Mouse (Mus musculus) left cerebral cortex, postnatal 36 days (tissue): ENCODE measurements at regions not wholly inside any gene's neighbourhood (a gene's known extent, or its start where the extent isn't known, plus 50 kb on each side); places are given as distances from the start of the nearest gene placed in this dataset.

Experiments used
- DNase-seq, 2 experiments: peaks; one replicate each; pipeline ENCODE4 v3.0.0; 2021 to 2022; ENCODE audit warnings: low spot score in 2 of 2, mixed read lengths in 1 of 2
- intact Hi-C: fragments of 180-260 bp; cut with DNase I; formaldehyde crosslinking; loops from one replicate; pipeline ENCODE4 v1.15.1; 2025

DNA sequence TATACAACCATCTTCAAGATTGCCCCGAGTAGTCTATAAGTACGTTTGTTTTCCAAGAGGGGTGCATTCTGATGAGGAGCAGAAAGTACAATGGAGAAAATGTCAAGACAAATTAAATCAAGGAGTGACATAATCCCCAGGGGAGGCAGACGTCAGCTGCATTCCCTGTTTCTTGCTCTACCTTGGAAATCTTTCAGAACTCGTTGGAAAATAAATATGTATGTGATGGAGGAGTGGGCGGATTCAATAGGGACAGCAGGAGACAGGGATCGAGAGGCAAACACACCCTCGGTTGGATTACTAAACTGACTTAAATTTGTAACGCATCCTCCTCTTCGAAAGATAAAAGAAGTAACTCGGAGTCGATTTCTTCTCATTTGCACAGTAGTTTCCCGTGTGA is 164.8 kb upstream of the Klf4 start:
- no peak for DNase-seq
- intact Hi-C loops = no loop called here

DNA sequence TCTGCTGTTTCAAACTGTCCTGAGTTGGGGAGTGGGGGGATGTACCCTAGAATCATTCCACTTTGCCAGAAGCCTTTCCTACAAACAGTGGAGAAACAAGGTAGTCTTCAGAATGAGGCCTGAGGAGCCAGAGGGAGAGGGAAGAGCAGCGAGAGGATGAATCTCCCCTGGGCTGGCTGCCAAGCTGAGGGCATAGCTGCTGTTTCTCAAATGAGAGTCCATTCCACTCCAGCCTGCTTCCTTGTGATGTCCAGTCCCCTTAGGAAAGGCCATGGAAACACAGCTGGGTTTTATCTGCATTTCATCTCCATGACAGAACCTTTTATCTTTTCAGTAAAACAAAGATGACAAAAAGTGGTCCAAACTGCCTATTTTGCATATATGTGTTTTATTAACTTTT is 164.2 kb upstream of the Klf4 start:
- intact Hi-C loops = no loop called here
- no peak for DNase-seq

DNA sequence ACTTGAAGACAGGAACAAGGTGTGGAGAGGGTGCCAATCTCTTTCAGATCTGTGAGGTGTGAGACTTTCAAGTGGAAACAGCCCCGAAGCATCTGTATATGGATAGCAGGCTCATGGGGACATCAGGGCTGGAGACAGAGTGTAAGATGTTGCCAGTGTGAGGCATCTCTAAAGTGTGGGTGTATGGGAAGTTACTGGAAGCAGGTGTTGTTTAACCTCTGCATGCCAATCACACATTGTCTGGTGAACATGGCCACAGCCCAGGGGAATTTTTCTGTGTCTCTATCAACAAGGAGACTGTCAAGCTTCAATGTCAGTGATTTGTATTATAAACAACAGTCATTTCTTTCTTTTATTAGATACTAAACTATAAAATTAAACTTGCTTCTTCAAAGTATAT is 163.0 kb upstream of the Klf4 start:
- DNase-seq = no peak
- intact Hi-C loops = no loop called here

DNA sequence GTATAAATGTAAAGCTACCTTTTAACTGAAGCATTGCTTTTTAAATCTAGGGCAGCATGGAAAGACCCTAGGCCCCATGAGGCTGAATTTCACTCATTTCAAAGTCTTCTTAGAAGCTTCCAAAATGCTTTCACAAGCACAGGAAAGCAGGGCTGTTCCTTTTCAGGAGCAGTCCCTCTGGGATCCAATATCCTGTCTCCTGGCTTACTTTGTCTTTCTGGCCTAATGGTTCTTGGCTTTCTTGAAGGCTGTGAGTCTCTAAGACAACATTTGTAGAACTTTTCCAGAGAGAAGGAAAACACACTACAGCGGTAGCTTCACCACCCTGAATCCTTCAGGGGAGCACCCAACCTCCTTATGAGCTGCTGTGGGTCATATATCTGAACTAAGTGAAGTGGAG is 157.2 kb upstream of the Klf4 start:
- intact Hi-C loops = no loop called here
- DNase-seq = no peak

DNA sequence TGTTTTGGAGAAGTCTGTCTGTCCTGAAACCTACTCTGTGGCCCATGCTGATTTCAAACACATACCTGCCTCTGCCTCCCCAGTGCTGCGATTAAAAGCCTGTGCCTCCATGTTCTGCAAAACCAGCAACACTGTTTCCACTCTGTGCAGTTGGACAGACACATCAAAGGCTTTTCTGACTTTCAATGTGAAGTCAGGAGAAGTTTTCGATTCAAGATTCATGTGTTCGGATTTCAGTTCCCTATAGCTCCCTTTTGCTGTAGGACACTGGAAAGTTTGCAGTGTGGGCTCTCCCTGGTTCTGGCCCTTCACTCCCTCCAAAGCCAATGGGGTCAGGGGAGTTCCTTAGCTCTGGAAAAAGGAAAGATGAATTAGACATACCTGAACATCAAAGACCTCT is 154.5 kb upstream of the Klf4 start:
- no peak for DNase-seq
- intact Hi-C loops = no loop called here

DNA sequence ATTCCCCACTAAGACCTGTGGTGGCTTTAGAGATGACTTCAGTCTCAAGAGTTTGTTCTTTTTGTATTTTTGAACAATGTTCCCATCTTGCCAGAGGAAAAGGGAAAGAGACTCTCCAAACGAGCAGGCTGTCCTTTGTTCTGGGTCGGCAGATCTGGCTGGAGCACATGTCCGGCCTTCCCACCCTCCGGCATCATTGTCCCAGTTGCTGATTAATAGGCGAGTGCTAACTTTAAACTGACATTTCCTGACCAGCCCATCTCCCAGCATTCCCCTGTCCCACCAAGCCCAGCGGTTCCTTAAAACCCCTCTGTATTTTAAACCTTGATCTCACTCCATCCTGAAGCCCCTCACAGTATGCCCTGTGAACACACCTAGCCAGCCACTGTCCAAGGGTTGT is 140.0 kb upstream of the Klf4 start:
- intact Hi-C loops = no loop called here
- DNase-seq = no peak

DNA sequence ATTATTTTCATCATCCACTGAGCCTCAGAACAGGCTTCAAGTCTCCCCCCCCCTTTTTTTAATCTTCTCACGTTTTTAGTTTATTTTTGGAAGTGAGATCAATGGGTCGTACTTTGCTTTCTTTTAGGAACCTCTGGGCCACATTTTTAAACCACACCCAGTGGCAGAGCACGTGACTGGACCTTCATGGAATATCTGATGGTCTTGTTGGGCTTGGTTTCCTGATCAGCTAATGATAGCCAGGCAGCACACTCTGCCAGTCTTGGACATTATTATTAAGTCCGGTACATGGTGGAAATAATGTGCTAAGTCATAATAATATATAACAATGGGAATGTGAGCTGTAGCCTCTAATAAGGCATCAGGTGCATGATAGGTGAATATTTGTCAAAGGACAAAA is 138.0 kb upstream of the Klf4 start:
- intact Hi-C loops = no loop called here
- no peak for DNase-seq

DNA sequence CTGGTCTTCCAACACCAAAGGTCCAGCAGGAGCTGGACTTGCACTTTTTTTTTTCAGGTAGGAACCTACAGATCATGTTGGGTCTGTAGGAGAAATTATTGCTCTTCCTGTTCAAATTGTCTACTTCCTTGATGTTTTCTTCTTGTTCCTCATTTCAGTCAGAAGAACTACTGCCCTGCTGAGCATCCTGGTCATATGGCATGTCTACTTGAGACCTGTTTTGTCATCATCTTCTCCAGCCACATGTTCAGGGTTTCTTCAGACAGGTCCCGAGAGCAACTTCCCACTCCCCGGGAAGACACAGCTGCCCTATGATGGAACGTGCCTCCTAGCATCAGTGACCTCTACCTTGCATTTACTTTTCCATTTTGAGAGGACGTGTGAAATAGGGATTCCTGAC is 132.6 kb upstream of the Klf4 start:
- no peak for DNase-seq
- intact Hi-C loops = no loop called here

DNA sequence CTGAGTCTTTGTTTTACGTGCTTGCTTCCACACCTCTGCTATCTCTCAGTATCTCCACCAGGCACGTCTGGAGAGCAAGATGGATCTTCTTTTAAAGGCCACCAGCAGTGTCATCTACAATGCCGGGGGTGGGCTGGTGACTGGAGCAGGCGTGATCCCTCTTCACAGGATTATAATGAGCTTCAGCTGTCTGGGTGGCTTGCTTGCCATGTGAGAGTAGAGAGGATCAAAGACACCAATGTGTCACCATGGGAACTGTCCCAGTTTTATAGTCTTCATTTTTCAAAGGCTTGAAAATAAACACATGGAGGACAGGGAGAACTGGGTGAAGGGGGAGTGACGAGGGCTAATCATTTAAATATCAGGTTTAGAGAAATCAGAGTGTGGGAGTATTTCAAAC is 131.6 kb upstream of the Klf4 start:
- intact Hi-C loops = no loop called here
- peak in 1 of 2 experiments; percentile 31 for DNase-seq

DNA sequence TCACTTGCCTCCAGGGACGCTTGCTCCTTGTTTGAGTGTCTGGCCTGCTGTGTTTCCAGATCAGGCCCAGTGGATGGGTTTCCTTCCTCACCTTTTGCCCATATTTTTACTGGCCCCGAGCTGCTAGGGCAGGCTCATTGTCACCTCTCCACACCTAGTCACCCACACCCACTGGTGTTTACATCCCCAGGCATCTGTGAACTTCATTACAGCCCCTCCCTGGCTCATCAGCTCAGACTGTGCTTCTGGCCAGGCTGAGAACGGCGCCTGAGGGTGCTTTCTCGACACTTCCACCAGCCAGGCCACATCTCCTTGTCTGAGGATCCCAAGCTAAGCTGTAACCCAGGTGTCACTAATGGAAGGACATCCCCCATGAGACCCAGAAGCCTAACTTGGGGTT is 129.8 kb upstream of the Klf4 start:
- no peak for DNase-seq
- intact Hi-C loops = no loop called here

DNA sequence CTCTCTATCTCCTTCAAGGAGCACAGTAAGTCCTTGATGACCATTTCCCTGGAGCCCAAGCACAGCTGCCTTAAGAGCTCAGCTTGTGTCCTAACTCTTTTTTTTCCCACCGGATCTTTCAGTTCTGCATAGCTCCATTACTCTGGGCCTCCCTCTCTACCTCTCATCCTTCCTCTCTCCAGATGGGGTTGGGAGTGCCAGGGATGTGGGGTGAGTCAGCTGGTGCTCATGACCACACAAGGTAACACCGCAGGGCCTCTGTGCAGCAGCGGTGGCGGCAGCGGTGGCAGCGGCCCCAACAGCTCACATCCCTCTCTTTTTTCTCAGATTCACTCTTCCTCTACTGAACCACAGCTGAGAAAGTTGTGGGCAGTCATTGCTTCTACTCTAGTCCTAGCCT is 126.6 kb upstream of the Klf4 start:
- intact Hi-C loops = no loop called here
- no peak for DNase-seq

DNA sequence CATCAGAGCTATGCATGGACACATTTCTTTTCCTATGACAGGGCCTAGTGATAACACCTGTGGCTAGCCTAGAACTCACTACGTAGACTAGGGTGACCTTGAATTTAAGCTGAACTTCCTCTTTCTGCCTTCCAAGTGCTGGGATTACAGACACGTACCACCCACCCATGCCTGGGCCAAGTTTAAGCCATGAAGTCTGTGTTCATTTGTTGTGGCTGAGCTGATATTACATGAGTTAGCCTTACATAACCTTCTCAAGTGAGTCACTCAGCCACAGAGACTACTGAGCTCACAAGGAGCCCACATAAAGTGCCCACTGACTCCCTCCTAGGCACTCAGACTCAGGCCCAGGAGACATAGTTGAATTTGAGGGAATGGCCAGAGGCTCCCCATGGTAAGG is 123.1 kb upstream of the Klf4 start:
- intact Hi-C loops = no loop called here
- no peak for DNase-seq

DNA sequence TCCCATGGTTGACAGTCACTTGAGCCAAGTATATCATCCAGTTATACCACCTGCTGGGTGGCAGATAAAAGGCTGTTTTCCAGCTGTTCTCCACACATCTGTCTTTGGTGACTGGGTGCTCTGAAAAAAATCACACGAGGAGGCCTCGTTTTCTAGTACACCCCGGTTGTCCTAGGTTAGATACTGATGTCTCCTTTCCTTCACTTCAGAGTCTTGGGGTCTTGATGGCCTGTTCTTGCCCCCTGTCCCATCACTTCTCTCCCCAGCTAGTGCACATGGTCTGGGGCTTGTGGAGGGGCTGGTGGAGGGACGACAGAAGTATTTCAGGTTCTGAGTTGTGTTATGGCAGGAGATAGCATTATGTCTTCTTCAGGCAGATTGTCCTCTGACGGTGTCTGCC is 120.4 kb upstream of the Klf4 start:
- DNase-seq = no peak
- intact Hi-C loops = no loop called here

DNA sequence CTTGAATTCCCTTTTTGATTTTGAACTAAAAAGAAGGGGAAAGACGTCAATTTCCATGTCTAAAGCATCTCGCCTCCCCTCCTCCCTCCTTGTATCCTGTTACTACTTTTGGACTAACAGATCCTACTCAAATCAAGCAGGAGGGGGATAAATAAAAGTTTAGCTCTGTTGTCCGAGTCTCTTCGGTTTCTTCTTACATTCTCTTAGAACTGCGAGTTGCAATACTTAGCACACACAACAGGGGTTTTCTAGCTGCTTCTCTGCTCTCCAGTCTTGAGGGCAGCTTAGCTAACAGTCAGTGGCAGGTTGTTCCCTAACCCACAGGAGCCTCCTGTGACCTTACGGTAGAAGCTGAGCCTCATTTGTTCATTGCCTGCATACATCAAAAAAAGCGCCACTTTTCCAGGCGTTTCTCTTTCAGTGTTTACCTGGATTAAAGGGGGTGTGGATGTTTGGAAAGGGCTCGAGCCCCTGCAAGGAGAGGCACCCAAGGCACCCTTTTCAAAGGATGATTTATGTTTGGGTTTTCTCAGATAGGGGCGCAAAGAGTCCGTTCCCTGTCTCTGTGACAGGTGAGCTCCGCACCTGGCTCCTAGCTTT is 119.6 kb upstream of the Klf4 start:
- no peak for DNase-seq
- intact Hi-C loops = loop anchor here (1.0 kb wide), 1 partner anchor 120 kb away; the partner anchor contains the start of gene Klf4

DNA sequence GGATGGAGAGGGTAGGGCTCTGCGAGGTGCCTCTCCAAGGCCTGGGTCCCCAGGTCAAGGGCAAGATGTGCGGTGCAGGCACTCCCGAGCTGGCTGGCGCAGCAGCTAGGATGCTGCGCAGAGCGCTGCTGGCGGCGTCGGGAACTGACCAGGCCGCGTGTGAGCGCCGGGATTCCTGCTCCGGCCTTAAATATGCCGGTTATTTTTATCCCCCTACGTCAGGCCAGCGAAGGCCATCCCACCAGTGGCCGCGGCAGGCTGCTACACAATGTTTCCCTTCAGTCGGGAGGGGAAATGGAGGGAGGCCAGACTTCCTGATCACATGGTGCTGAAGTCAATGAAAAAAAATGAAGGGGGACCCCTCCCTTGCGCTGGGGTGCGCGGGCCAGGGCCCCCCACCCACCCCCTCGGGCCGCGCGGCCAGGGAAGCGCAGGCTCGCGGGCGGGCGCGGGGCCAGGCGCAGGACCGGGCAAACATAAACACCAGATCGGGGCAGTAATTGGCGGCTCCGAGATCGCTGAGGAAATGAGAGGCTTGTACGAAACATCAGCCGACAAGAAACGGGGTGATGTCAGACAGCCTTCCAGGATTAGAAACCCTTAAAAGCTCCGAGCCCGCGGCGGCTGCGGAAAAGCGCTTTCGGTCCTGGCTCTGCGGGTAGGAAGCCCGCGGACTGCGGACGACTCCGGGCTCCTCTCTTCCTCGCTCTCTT is 118.9 kb upstream of the Klf4 start:
- peak; percentile 82 to 83 for DNase-seq
- intact Hi-C loops = loop anchor here (1.0 kb wide), 1 partner anchor 119 kb away; the partner anchor contains the start of gene Klf4

DNA sequence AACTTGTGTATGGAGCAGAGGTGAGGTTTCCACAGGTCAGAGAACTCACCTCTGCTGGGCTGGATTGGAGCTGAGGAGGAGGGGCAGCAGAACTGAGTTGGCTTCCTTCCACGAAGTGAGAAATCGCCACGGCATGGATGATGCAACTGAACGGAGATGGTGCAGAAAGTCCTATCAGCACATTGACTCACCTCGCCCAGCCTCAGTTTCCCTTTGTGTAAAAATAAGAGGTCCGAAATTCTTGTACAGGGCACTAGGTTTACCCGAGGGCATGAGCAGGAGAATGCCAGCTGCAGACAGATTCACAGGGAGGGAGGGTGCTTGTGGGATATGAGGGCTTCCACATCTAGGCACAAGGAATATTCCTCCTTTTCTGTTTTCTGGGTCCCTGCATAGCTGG is 117.9 kb upstream of the Klf4 start:
- intact Hi-C loops = no loop called here

DNA sequence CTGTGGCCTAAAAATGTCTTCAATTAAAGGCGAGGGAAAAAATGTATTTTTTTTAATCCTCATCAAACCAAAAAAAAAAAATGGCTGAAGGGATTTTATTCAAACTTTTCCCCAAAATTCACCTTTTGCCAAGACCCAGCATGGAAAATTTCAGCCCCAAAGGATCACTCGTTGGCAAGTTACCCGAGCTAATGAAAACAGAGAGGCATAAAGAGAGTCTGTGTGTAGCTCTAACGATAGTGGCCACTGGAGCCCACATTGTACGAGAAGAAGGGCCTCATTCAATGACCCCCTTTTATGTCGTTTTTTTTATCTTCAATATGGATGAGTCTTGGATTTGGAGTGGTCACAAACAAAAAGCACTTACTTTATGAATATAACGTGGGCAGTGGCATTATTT is 116.1 kb upstream of the Klf4 start:
- DNase-seq = no peak
- intact Hi-C loops = no loop called here

More for the DNA sequence above, 117.9 kb upstream of the Klf4 start:
- DNase-seq = no peak

DNA sequence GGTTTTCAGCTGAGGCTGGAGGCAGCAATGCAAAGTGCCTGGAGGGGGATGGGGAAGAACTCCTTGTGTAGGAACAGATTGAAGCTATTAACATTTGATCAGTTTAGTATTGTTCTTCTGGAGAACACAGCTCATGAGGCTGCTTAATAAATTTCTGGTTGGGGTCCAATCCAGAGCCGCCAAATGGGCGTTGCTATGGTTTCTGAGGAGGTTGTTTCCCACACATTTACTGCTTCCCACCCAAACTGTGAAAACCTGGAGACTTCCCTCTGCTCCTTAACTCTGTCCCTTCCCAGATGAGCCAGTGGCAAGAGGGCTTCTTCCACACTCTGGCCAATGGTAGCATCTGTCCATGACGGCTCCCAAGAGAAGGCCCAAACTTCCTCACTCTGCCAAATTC is 113.2 kb upstream of the Klf4 start:
- intact Hi-C loops = no loop called here
- no peak for DNase-seq

DNA sequence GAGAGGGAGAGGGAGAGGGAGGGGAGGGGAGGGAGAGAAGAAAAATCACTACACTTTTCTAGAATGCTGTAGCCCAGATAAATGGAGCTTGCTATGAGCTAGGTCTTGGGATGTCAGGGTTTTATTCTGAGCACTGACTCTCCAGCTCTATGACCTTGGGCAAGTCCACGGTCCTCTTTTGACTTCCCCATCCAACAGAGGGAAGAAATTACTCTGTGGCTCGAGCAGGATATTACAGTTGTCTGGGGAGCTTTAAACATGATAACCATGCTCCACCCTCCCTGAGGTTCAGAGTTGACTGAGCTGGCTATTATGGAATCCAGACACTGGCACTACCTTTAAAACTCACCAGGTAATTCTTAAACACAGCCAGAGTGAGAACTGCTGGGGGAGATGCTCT is 112.6 kb upstream of the Klf4 start:
- intact Hi-C loops = no loop called here
- DNase-seq = no peak

DNA sequence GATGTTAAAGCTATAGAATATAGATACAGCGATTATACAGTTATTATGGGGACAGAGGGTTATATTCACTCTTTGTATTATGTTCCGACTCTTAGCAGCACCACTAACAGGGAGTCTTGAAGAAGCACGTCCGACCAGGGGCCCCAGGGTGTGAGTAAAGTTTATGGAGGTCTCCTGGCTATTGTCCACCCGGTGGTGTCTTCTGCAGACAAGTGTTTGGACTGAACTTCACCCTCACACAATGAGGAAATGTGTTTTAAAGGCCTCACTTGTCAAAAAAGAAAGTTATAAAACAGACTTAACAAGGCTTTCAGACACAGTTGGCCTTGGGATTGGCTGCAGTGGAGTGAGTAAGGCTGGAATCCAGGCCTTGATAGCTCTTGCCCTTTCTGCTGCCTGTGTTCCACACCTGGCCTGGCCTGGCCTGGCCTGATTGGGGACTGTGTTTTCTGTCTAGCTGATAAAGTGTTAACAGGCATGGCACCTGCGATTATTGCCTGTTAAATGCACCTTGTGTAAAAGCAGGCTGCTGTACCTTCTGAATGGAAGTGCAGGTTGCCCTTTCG is 102.8 kb upstream of the Klf4 start:
- no peak for DNase-seq
- intact Hi-C loops = no loop called here

DNA sequence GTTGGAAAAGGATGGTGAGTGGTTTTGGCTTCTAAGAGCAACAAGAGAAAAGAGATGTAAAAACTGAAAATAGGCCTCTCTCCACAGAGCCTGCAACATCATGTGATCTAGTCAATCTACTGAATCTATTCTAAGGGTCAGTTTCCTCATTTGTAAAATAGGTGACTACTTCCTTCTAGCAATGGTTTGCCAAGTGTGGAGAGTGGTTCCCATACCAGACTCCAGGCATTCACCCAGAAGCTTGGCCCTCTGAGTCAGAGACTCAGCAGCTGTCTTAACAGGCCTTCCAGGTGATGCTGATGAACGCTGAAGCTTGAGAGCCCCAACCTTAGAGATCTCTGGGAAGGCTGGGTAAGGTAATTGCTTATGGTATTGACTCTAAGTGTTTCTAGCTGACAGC is 98.9 kb upstream of the Klf4 start:
- DNase-seq = no peak
- intact Hi-C loops = no loop called here
